Mouse (Mus musculus): ENCODE data around the gene Ctu2. TPM values are rescaled to one million over a fixed set of nuclear protein-coding genes. Genes with fewer than 3 reads are reported as not detected.

Ctu2 gene
- polyA plus RNA-seq, 1 experiment: 35.6 TPM

GRCm38 (mm10) chr8:122526526-122527170, 50.7 kb downstream of the Ctu2 start:
- H3K4me3 ChIP-seq (ENCODE audit: insufficient read depth, poor library complexity, severe bottlenecking): no peak overlapping the region
- TF ChIP-seq MYOG (IDR thresholded peaks at IDR 0.05; ENCODE audit: control insufficient read depth, extremely low read depth, insufficient read length): no peak
- no peak for TF ChIP-seq FOSL1 (IDR thresholded peaks at IDR 0.05; ENCODE audit: insufficient read depth, low read length, poor library complexity, severe bottlenecking)
- TF ChIP-seq MAX (IDR thresholded peaks at IDR 0.05): no peak
- no peak for TF ChIP-seq USF1 (IDR thresholded peaks at IDR 0.05; ENCODE audit: low read depth)
- no peak for TF ChIP-seq CTCF (IDR thresholded peaks at IDR 0.05; ENCODE audit: control insufficient read depth, insufficient read depth, insufficient read length)
- no peak for TF ChIP-seq MYOD1 (IDR thresholded peaks at IDR 0.05; ENCODE audit: control insufficient read depth, insufficient read length, low read depth)
- TF ChIP-seq CEBPB (IDR thresholded peaks at IDR 0.05; ENCODE audit: low read depth): no peak
- H3K79me2 ChIP-seq (ENCODE audit: control insufficient read depth, insufficient read depth): peaks cover 100% of the 10 kb centered on the region
- peaks cover 3% of the 10 kb centered on the region for H3K36me3 ChIP-seq (ENCODE audit: control insufficient read depth, insufficient read depth)
- H3ac ChIP-seq (ENCODE audit: control insufficient read depth, insufficient read length, low read depth): no peak overlapping the region
- H3K79me3 ChIP-seq (ENCODE audit: low read depth): peaks cover 77% of the 10 kb centered on the region
- no peaks in the 10 kb centered on the region for H3K27me3 ChIP-seq (ENCODE audit: control insufficient read depth, insufficient read depth, insufficient read length)

GRCm38 (mm10) chr8:122527937-122528336, 52.0 kb downstream of the Ctu2 start:
- no peak overlapping the region for H3ac ChIP-seq (ENCODE audit: control insufficient read depth, insufficient read length, low read depth)
- peaks cover 100% of the 10 kb centered on the region for H3K79me2 ChIP-seq (ENCODE audit: control insufficient read depth, insufficient read depth)
- H3K27me3 ChIP-seq (ENCODE audit: control insufficient read depth, insufficient read depth, insufficient read length): no peaks in the 10 kb centered on the region

GRCm38 (mm10) chr8:122529159-122529558, 53.2 kb downstream of the Ctu2 start:
- Histone ChIP-seq H3ac (ENCODE audit: control insufficient read depth, insufficient read length, low read depth) (no peak overlapping the region), H3K79me2 (ENCODE audit: control insufficient read depth, insufficient read depth) (peaks cover 100% of the 10 kb centered on the region), H3K4me3 (ENCODE audit: insufficient read depth, poor library complexity, severe bottlenecking) (no peak overlapping the region), H3K79me3 (ENCODE audit: low read depth) (peaks cover 78% of the 10 kb centered on the region), H3K36me3 (ENCODE audit: control insufficient read depth, insufficient read depth) (peaks cover 11% of the 10 kb centered on the region), H3K27me3 (ENCODE audit: control insufficient read depth, insufficient read depth, insufficient read length) (no peaks in the 10 kb centered on the region)
- TF ChIP-seq FOSL1 (IDR thresholded peaks at IDR 0.05; ENCODE audit: insufficient read depth, low read length, poor library complexity, severe bottlenecking): no peak
- no peak for TF ChIP-seq CEBPB (IDR thresholded peaks at IDR 0.05; ENCODE audit: low read depth)
- no peak for TF ChIP-seq CTCF (IDR thresholded peaks at IDR 0.05; ENCODE audit: control insufficient read depth, insufficient read depth, insufficient read length)
- TF ChIP-seq MYOD1 (IDR thresholded peaks at IDR 0.05; ENCODE audit: control insufficient read depth, insufficient read length, low read depth): no peak
- no peak for TF ChIP-seq MAX (IDR thresholded peaks at IDR 0.05)
- TF ChIP-seq USF1 (IDR thresholded peaks at IDR 0.05; ENCODE audit: low read depth): no peak
- TF ChIP-seq MYOG (IDR thresholded peaks at IDR 0.05; ENCODE audit: control insufficient read depth, extremely low read depth, insufficient read length): no peak

More at GRCm38 (mm10) chr8:122527937-122528336, 52.0 kb downstream of the Ctu2 start:
- Histone ChIP-seq H3K79me3 (ENCODE audit: low read depth) (peaks cover 78% of the 10 kb centered on the region), H3K4me3 (ENCODE audit: insufficient read depth, poor library complexity, severe bottlenecking) (no peak overlapping the region), H3K36me3 (ENCODE audit: control insufficient read depth, insufficient read depth) (peaks cover 11% of the 10 kb centered on the region)
- no peak for TF ChIP-seq FOSL1 (IDR thresholded peaks at IDR 0.05; ENCODE audit: insufficient read depth, low read length, poor library complexity, severe bottlenecking)
- TF ChIP-seq CTCF (IDR thresholded peaks at IDR 0.05; ENCODE audit: control insufficient read depth, insufficient read depth, insufficient read length): no peak
- no peak for TF ChIP-seq USF1 (IDR thresholded peaks at IDR 0.05; ENCODE audit: low read depth)
- no peak for TF ChIP-seq CEBPB (IDR thresholded peaks at IDR 0.05; ENCODE audit: low read depth)
- no peak for TF ChIP-seq MAX (IDR thresholded peaks at IDR 0.05)
- TF ChIP-seq MYOG (IDR thresholded peaks at IDR 0.05; ENCODE audit: control insufficient read depth, extremely low read depth, insufficient read length): no peak
- no peak for TF ChIP-seq MYOD1 (IDR thresholded peaks at IDR 0.05; ENCODE audit: control insufficient read depth, insufficient read length, low read depth)

GRCm38 (mm10) chr8:122531312-122531711, 55.4 kb downstream of the Ctu2 start:
- no peak overlapping the region for H3ac ChIP-seq (ENCODE audit: control insufficient read depth, insufficient read length, low read depth)
- TF ChIP-seq MYOD1 (IDR thresholded peaks at IDR 0.05; ENCODE audit: control insufficient read depth, insufficient read length, low read depth) (no peak), CTCF (IDR thresholded peaks at IDR 0.05; ENCODE audit: control insufficient read depth, insufficient read depth, insufficient read length) (no peak), FOSL1 (IDR thresholded peaks at IDR 0.05; ENCODE audit: insufficient read depth, low read length, poor library complexity, severe bottlenecking) (no peak), MAX (IDR thresholded peaks at IDR 0.05) (no peak), USF1 (IDR thresholded peaks at IDR 0.05; ENCODE audit: low read depth) (no peak), CEBPB (IDR thresholded peaks at IDR 0.05; ENCODE audit: low read depth) (no peak), MYOG (IDR thresholded peaks at IDR 0.05; ENCODE audit: control insufficient read depth, extremely low read depth, insufficient read length) (no peak)
- no peaks in the 10 kb centered on the region for H3K27me3 ChIP-seq (ENCODE audit: control insufficient read depth, insufficient read depth, insufficient read length)
- peaks cover 11% of the 10 kb centered on the region for H3K36me3 ChIP-seq (ENCODE audit: control insufficient read depth, insufficient read depth)
- H3K79me2 ChIP-seq (ENCODE audit: control insufficient read depth, insufficient read depth): peaks cover 100% of the 10 kb centered on the region
- no peak overlapping the region for H3K4me3 ChIP-seq (ENCODE audit: insufficient read depth, poor library complexity, severe bottlenecking)
- H3K79me3 ChIP-seq (ENCODE audit: low read depth): peaks cover 80% of the 10 kb centered on the region

Small RNAs within 50 kb of the gene (microRNA-seq; reads per million reads assigned to microRNA genes)
- not detected for gene Gm24366 (ENCODE audit: borderline microRNAs expressed)

Other genes with a start within 250 kb of the Ctu2 start
- gene Zfpm1, start 194.0 kb upstream of the Ctu2 start, polyA plus RNA-seq (2012; fragmentation: generic; extraction: Trizol): 20.7 TPM
- 0.07 TPM for gene Trhr2, start 115.4 kb upstream of the Ctu2 start, polyA plus RNA-seq (2012; fragmentation: generic; extraction: Trizol)
- 43.5 TPM for gene Zc3h18, start 99.5 kb upstream of the Ctu2 start, polyA plus RNA-seq (2012; fragmentation: generic; extraction: Trizol)
- gene Il17c, start 54.1 kb upstream of the Ctu2 start, polyA plus RNA-seq (2012; fragmentation: generic; extraction: Trizol): 0.12 TPM
- gene Cyba, start 43.2 kb upstream of the Ctu2 start, polyA plus RNA-seq (2012; fragmentation: generic; extraction: Trizol): not detected
- gene Mvd, start 32.7 kb upstream of the Ctu2 start, polyA plus RNA-seq (2012; fragmentation: generic; extraction: Trizol): 38.3 TPM
- gene Snai3, start 15.4 kb upstream of the Ctu2 start, polyA plus RNA-seq (2012; fragmentation: generic; extraction: Trizol): 0.08 TPM
- gene Rnf166, start 79 bp upstream of the Ctu2 start, polyA plus RNA-seq (2012; fragmentation: generic; extraction: Trizol): 22.7 TPM
- 107 TPM for gene Piezo1, start 75.2 kb downstream of the Ctu2 start, polyA plus RNA-seq (2012; fragmentation: generic; extraction: Trizol)
- 79.5 TPM for gene Cdt1, start 91.9 kb downstream of the Ctu2 start, polyA plus RNA-seq (2012; fragmentation: generic; extraction: Trizol)
- gene Aprt, start 100.8 kb downstream of the Ctu2 start, polyA plus RNA-seq (2012; fragmentation: generic; extraction: Trizol): 615 TPM
- gene Galns, start 135.3 kb downstream of the Ctu2 start, polyA plus RNA-seq (2012; fragmentation: generic; extraction: Trizol): 9.8 TPM
- gene Trappc2l, start 135.5 kb downstream of the Ctu2 start, polyA plus RNA-seq (2012; fragmentation: generic; extraction: Trizol): 70.2 TPM
- not detected for gene Pabpn1l, start 146.6 kb downstream of the Ctu2 start, polyA plus RNA-seq (2012; fragmentation: generic; extraction: Trizol)
- 0.15 TPM for gene Cbfa2t3, start 223.0 kb downstream of the Ctu2 start, polyA plus RNA-seq (2012; fragmentation: generic; extraction: Trizol)